Mouse (Mus musculus) stomach, postnatal 0 days (tissue): ENCODE results near the gene Zfand3.

ENCODE experiments used
- CTCF ChIP-seq: IDR thresholded peaks from 2 replicates; pipeline ENCODE4 v1.5.1; 2016; ENCODE audit warnings: antibody characterized with exemption, low read depth, mild to moderate bottlenecking, moderate library complexity
- EP300 ChIP-seq: optimal IDR thresholded peaks from 2 replicates; pipeline ENCODE3; 2016; ENCODE audit warnings: antibody characterized with exemption

- no peak for TF ChIP-seq CTCF
- no peak for TF ChIP-seq EP300
These were observed 234.9 kb downstream of the Zfand3 start for GRCm38 (mm10) chr17:30239458-30239857.
